Comparison of ENCODE assay signal across 21 mouse cellular contexts in genomic region chr19:41838808-41839207, GRCm38 (mm10). TPM values are rescaled to one million over a fixed set of nuclear protein-coding genes. Genes with fewer than 3 reads are reported as not detected.
DNase-seq lines count a peak whose midpoint lies in the region; ATAC-seq and TF ChIP-seq lines count a peak whose summit lies in the region.
"Had no signal": no experiment of that assay in that cellular context is flagged by ENCODE, and none has a peak within 500 bp of the region (broad histone marks: within the 10 kb centered on the region; RNA-seq: fewer than 3 reads in every experiment).

No protein-coding gene starts in this region.

- ATAC-seq in liver, embryonic 12.5 days, result peak; percentile 2; the same call in 1 of the 2 replicates
- ATAC-seq in hindbrain, embryonic 14.5 days (ENCODE audit: low FRiP score), result no peak
- ATAC-seq: activated CD4-positive, CD25-positive, alpha-beta regulatory T cell, adult 4 months; hindbrain, postnatal 0 days; midbrain, embryonic 13.5 days; Patski had no signal

- no peak for TF ChIP-seq CTCF in small intestine, adult 2 months (IDR thresholded peaks at IDR 0.05; ENCODE audit: extremely low read depth, insufficient read length, insufficient replicate concordance, low read depth, low read length)
- no peak for TF ChIP-seq CTCF in heart, adult 2 months (IDR thresholded peaks at IDR 0.05)

- peaks cover 86% of the 10 kb centered on the region for H3K4me1 ChIP-seq in liver, embryonic 12.5 days
- peaks cover 18% of the 10 kb centered on the region; the same call in 1 of the 2 replicates for H3K4me1 ChIP-seq in small intestine, adult 2 months (ENCODE audit: control insufficient read depth, insufficient read depth, insufficient read length, low read length)
- peaks cover 15% of the 10 kb centered on the region for H3K4me1 ChIP-seq in hindbrain, embryonic 14.5 days (replicated peaks; ENCODE audit: control insufficient read depth, insufficient read depth, low read length)
- no peaks in the 10 kb centered on the region; the same call in none of the 2 replicates for H3K4me1 ChIP-seq in heart, adult 2 months (ENCODE audit: control insufficient read depth, insufficient read depth, low read length)

- TF ChIP-seq EP300 in heart, adult 2 months (IDR thresholded peaks at IDR 0.05; ENCODE audit: insufficient read depth, low read depth, low read length), result no peak

- peak; percentile 46 for DNase-seq in testis, postnatal 14 days (ENCODE audit: low spot score)
- DNase-seq in testis, postnatal 10 days (ENCODE audit: low spot score), result no peak
- DNase-seq in hindbrain, embryonic 14.5 days (ENCODE audit: low spot score), result no peak
- DNase-seq in right cerebral cortex, postnatal 14 days, result no peak
- no peak for DNase-seq in heart, adult 2 months
- DNase-seq: adrenal gland, postnatal 36 days; B cell, adult 2 months; cerebellum, adult 8-10 months; gastrocnemius, postnatal 14 days; kidney, postnatal 4 days; lung, adult 18-20 months; lung, postnatal 4 days; thymus, postnatal 36 days had no signal

- H3K9me3 ChIP-seq in liver, embryonic 12.5 days (replicated peaks), result no peaks in the 10 kb centered on the region
- H3K9me3 ChIP-seq in hindbrain, embryonic 14.5 days (ENCODE audit: control insufficient read depth, low read length), result no peaks in the 10 kb centered on the region
- H3K9me3 ChIP-seq: heart, embryonic 12.5 days; midbrain, embryonic 13.5 days had no signal

- peak overlapping the region; percentile 94 for H3K27ac ChIP-seq in liver, embryonic 12.5 days
- H3K27ac ChIP-seq in small intestine, adult 2 months (ENCODE audit: insufficient read depth, low read depth, low read length), result peak overlapping the region; percentile 96
- no peak overlapping the region for H3K27ac ChIP-seq in hindbrain, embryonic 14.5 days
- no peak overlapping the region for H3K27ac ChIP-seq in heart, adult 2 months
- H3K27ac ChIP-seq: hindbrain, postnatal 0 days; midbrain, embryonic 13.5 days had no signal

- peak overlapping the region; percentile 44 for H3K9ac ChIP-seq in liver, embryonic 12.5 days
- H3K9ac ChIP-seq in hindbrain, embryonic 14.5 days, result no peak overlapping the region
- no peak overlapping the region for H3K9ac ChIP-seq in heart, adult 2 months (ENCODE audit: low read depth, low read length)
- H3K9ac ChIP-seq: heart, embryonic 12.5 days; midbrain, embryonic 13.5 days had no signal

- H3K4me2 ChIP-seq in liver, embryonic 12.5 days, result peak overlapping the region; percentile 70
- no peak overlapping the region for H3K4me2 ChIP-seq in hindbrain, embryonic 14.5 days (replicated peaks)
- H3K4me2 ChIP-seq: midbrain, embryonic 13.5 days had no signal

- WGBS in liver, embryonic 12.5 days (ENCODE audit: insufficient replicate concordance), result 17% methylated on average over 6 of the region's 6 CpGs
- 15% methylated on average over 6 of the region's 6 CpGs for WGBS in small intestine, adult 2 months
- WGBS in hindbrain, embryonic 14.5 days, result 83% methylated on average over 6 of the region's 6 CpGs
- WGBS in heart, adult 2 months, result 63% methylated on average over 6 of the region's 6 CpGs

- peak overlapping the region; percentile 13; the same call in 1 of the 2 replicates for H3K4me3 ChIP-seq in liver, embryonic 12.5 days
- no peak overlapping the region for H3K4me3 ChIP-seq in small intestine, adult 2 months (ENCODE audit: low read depth, low read length)
- H3K4me3 ChIP-seq in hindbrain, embryonic 14.5 days (replicated peaks; ENCODE audit: low read length), result no peak overlapping the region
- H3K4me3 ChIP-seq in heart, adult 2 months, result no peak overlapping the region
- H3K4me3 ChIP-seq: heart, embryonic 12.5 days; midbrain, embryonic 13.5 days; myocyte had no signal

- TF ChIP-seq POLR2A in small intestine, adult 2 months (IDR thresholded peaks at IDR 0.05; ENCODE audit: low read depth, low read length), result no peak
- TF ChIP-seq POLR2A in heart, adult 2 months (IDR thresholded peaks at IDR 0.05; ENCODE audit: insufficient read depth, low read depth, low read length), result no peak

- H3K36me3 ChIP-seq in liver, embryonic 12.5 days, result no peaks in the 10 kb centered on the region
- H3K36me3 ChIP-seq in small intestine, adult 2 months (ENCODE audit: control insufficient read depth, insufficient read depth, low read length), result no peaks in the 10 kb centered on the region
- H3K36me3 ChIP-seq in hindbrain, embryonic 14.5 days (replicated peaks; ENCODE audit: control insufficient read depth, insufficient read depth), result no peaks in the 10 kb centered on the region
- no peaks in the 10 kb centered on the region for H3K36me3 ChIP-seq in heart, adult 2 months (ENCODE audit: control insufficient read depth, insufficient read depth, low read length)
- H3K36me3 ChIP-seq: heart, embryonic 12.5 days; midbrain, embryonic 13.5 days had no signal

- no peaks in the 10 kb centered on the region for H3K79me2 ChIP-seq in heart, adult 2 months (replicated peaks; ENCODE audit: control insufficient read depth, insufficient read depth, low read length)

- no peaks in the 10 kb centered on the region for H3K27me3 ChIP-seq in liver, embryonic 12.5 days (replicated peaks)
- no peaks in the 10 kb centered on the region for H3K27me3 ChIP-seq in small intestine, adult 2 months (ENCODE audit: control insufficient read depth, insufficient read depth, low read length)
- H3K27me3 ChIP-seq in hindbrain, embryonic 14.5 days (ENCODE audit: control insufficient read depth, insufficient read depth, low read length), result no peaks in the 10 kb centered on the region
- no peaks in the 10 kb centered on the region for H3K27me3 ChIP-seq in heart, adult 2 months (ENCODE audit: control insufficient read depth, insufficient read depth, low read length)
- H3K27me3 ChIP-seq: heart, embryonic 12.5 days; midbrain, embryonic 13.5 days had no signal

- intact Hi-C loops in heart, adult 2 months (cut with DNase I), result no loop called here

RNA-seq across cellular contexts. Expression of gene Frat1, which starts 9.0 kb away (rescaled TPM):
- polyA plus RNA-seq in liver, embryonic 12.5 days (2016; fragmentation: Nextera tagmentation; extraction: Ambion mirVana), result 16.5 and 17.2 TPM in 2 replicates
- 8.1 and 29.1 TPM in 2 replicates for polyA plus RNA-seq in small intestine, adult 2 months (2012; rRNA removed)
- polyA plus RNA-seq in hindbrain, embryonic 14.5 days (2014; fragmentation: Nextera tagmentation; extraction: Ambion mirVana), result 19.1 and 23.4 TPM in 2 replicates
- total RNA-seq in heart, adult 2 months (2021), result 1 to 10 TPM; 2.5 to 3.9 TPM
- polyA plus RNA-seq in heart, adult 2 months (2012; rRNA removed), result 1.3 TPM in 2 replicates

RNA-seq across cellular contexts. Expression of gene Frat2, which starts 9.1 kb away (rescaled TPM):
- 12.0 and 14.0 TPM in 2 replicates for polyA plus RNA-seq in liver, embryonic 12.5 days (2016; fragmentation: Nextera tagmentation; extraction: Ambion mirVana)
- polyA plus RNA-seq in small intestine, adult 2 months (2012; rRNA removed), result 13.7 and 62.2 TPM in 2 replicates
- 5.4 and 5.5 TPM in 2 replicates for polyA plus RNA-seq in hindbrain, embryonic 14.5 days (2014; fragmentation: Nextera tagmentation; extraction: Ambion mirVana)
- total RNA-seq in heart, adult 2 months (2021), result 1 to 10 TPM; 2.7 to 4.9 TPM
- polyA plus RNA-seq in heart, adult 2 months (2012; rRNA removed), result 1.4 and 1.7 TPM in 2 replicates

RNA-seq across cellular contexts. Expression of gene Arhgap19, which starts 37.0 kb away (rescaled TPM):
- 37.6 and 40.7 TPM in 2 replicates for polyA plus RNA-seq in liver, embryonic 12.5 days (2016; fragmentation: Nextera tagmentation; extraction: Ambion mirVana)
- polyA plus RNA-seq in small intestine, adult 2 months (2012; rRNA removed), result 0.71 and 2.1 TPM in 2 replicates
- polyA plus RNA-seq in hindbrain, embryonic 14.5 days (2014; fragmentation: Nextera tagmentation; extraction: Ambion mirVana), result 6.7 and 6.8 TPM in 2 replicates
- 1 to 10 TPM; 1.7 to 2.0 TPM for total RNA-seq in heart, adult 2 months (2021)
- polyA plus RNA-seq in heart, adult 2 months (2012; rRNA removed), result 1.4 and 2.1 TPM in 2 replicates

RNA-seq across cellular contexts. Expression of gene Rrp12, which starts 57.2 kb away (rescaled TPM):
- polyA plus RNA-seq in liver, embryonic 12.5 days (2016; fragmentation: Nextera tagmentation; extraction: Ambion mirVana), result 25.0 and 26.7 TPM in 2 replicates
- polyA plus RNA-seq in small intestine, adult 2 months (2012; rRNA removed), result 2.4 and 3.0 TPM in 2 replicates
- polyA plus RNA-seq in hindbrain, embryonic 14.5 days (2014; fragmentation: Nextera tagmentation; extraction: Ambion mirVana), result 13.2 and 16.2 TPM in 2 replicates
- total RNA-seq in heart, adult 2 months (2021), result 10 to 100 TPM; 13.7 to 17.4 TPM
- 6.6 and 6.9 TPM in 2 replicates for polyA plus RNA-seq in heart, adult 2 months (2012; rRNA removed)

Comparison
In these comparisons a context has a peak if more than half of its experiments do, and no peak if none do; other contexts are left out.
1. H3K27ac ChIP-seq: peak in liver, embryonic 12.5 days (single experiment) and small intestine, adult 2 months (single experiment); none in hindbrain, embryonic 14.5 days (single experiment) and heart, adult 2 months (single experiment).